Mouse (Mus musculus) forebrain, embryonic 12.5 days (tissue): ENCODE measurements at regions not wholly inside any gene's neighbourhood (a gene's known extent, or its start where the extent isn't known, plus 50 kb on each side); places are given as distances from the start of the nearest gene placed in this dataset.
A peak's percentile ranks its signal among the peaks of the same experiment; 100 is the strongest.

ENCODE experiments used
- ATAC-seq: fragments of 200-750 bp; cut with Nextera tagmentation; 2 replicates; pipeline ENCODE4 v1.8.0; 2017; ENCODE audit warnings: moderate TSS enrichment; ENCODE audit not compliant: low FRiP score
- H3K27ac ChIP-seq: fragments of 300-500 bp; sonication (generic); 2 replicates; pipeline ENCODE4 v1.5.1; 2016; ENCODE audit warnings: mild to moderate bottlenecking
- H3K27me3 ChIP-seq: fragments of 300-500 bp; sonication (generic); 2 replicates; pipeline ENCODE4 v1.6.1; 2016; ENCODE audit warnings: mild to moderate bottlenecking
- H3K36me3 ChIP-seq: fragments of 300-500 bp; sonication (generic); replicated peaks from 2 replicates; pipeline ENCODE4 v1.6.1; 2016; ENCODE audit warnings: mild to moderate bottlenecking
- H3K4me1 ChIP-seq: fragments of 300-500 bp; sonication (generic); 2 replicates; pipeline ENCODE4 v1.6.1; 2016
- H3K4me2 ChIP-seq: fragments of 300-500 bp; sonication (generic); 2 replicates; pipeline ENCODE4 v1.6.1; 2016; ENCODE audit warnings: mild to moderate bottlenecking, moderate library complexity
- H3K4me3 ChIP-seq: fragments of 300-500 bp; sonication (generic); replicated peaks from 2 replicates; pipeline ENCODE4 v1.5.1; 2016; ENCODE audit warnings: mild to moderate bottlenecking
- H3K9ac ChIP-seq: fragments of 300-500 bp; sonication (generic); 2 replicates; pipeline ENCODE4 v1.6.1; 2016; ENCODE audit warnings: mild to moderate bottlenecking
- H3K9me3 ChIP-seq: fragments of 300-500 bp; sonication (generic); 2 replicates; pipeline ENCODE4 v1.6.1; 2016
- WGBS: fragments of 180-500 bp; shearing (Covaris S2); methylation state at CpG from one replicate; pipeline ENCODE4 v1.1.7; 2016; 5-methylcytosine and 5-hydroxymethylcytosine counted together

DNA sequence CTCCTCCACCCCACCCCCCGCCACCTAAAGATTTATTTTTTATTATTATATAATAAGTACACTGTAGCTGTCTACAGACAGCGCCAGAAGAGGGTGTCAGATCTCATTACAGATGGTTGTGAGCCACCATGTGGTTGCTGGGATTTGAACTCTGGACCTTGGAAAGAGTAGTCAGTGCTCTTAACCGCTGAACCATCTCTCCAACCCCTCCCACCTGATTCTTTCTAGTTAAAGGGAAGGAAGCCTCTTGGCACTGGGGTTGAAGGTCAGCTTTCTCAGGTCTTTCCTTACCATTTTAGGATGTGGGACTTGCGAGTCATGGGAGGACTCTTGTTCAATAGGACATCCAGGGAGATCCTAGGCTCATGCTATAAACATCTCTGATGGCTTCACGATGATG, 54.7 kb downstream of the Hes1 start:
- H3K4me3 ChIP-seq = no peak overlapping the region
- H3K27ac ChIP-seq = no peak overlapping the region
- no peaks in the 10 kb centered on the region for H3K36me3 ChIP-seq
- peaks cover 32% of the 10 kb centered on the region for H3K4me1 ChIP-seq
- no peak for ATAC-seq
- H3K9me3 ChIP-seq = no peaks in the 10 kb centered on the region
- WGBS = 95% methylated on average over 5 of the region's 5 CpGs
- H3K27me3 ChIP-seq = peaks cover 83% of the 10 kb centered on the region
- H3K4me2 ChIP-seq = no peak overlapping the region
- H3K9ac ChIP-seq = no peak overlapping the region

- no peaks in the 10 kb centered on the region for H3K9me3 ChIP-seq
- ATAC-seq = peak; percentile 27; the same call in 1 of the 2 replicates
- peaks cover 32% of the 10 kb centered on the region for H3K4me1 ChIP-seq
- 2% methylated on average over 30 of the region's 30 CpGs for WGBS
- no peak overlapping the region for H3K27ac ChIP-seq
- H3K36me3 ChIP-seq = no peaks in the 10 kb centered on the region
- no peak overlapping the region for H3K9ac ChIP-seq
- peak overlapping the region; percentile 49 for H3K4me2 ChIP-seq
- peak overlapping the region; percentile 23 for H3K4me3 ChIP-seq
- H3K27me3 ChIP-seq = peaks cover 83% of the 10 kb centered on the region
Measured at GRCm38 (mm10) chr16:30120330-30121265, 56.4 kb downstream of the Hes1 start.

DNA sequence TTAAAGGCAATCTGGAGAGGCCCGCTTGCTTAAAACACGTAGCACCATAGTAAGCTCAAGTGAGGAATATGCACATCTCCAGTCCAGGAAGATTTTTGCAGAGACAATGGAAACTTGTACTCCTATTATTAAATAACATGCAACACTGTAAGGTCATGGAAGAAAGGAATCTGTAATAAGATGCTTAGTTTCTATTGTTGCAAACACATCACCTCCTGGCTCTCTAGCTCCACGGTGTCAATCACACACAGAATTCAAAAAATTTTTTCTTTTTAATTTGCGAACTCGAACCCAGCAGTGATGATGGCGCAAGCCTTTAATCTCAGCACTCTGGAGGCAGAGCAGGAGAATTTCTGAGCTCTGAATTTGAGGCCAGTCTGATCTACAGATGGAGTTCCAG, 57.4 kb downstream of the Hes1 start:
- peaks cover 86% of the 10 kb centered on the region for H3K27me3 ChIP-seq
- H3K9me3 ChIP-seq = no peaks in the 10 kb centered on the region
- H3K4me1 ChIP-seq = peaks cover 32% of the 10 kb centered on the region
- H3K36me3 ChIP-seq = no peaks in the 10 kb centered on the region
- no peak overlapping the region for H3K9ac ChIP-seq
- H3K27ac ChIP-seq = no peak overlapping the region
- no peak overlapping the region for H3K4me2 ChIP-seq
- no peak overlapping the region for H3K4me3 ChIP-seq
- WGBS = 30% methylated on average over 6 of the region's 6 CpGs
- ATAC-seq = no peak

DNA sequence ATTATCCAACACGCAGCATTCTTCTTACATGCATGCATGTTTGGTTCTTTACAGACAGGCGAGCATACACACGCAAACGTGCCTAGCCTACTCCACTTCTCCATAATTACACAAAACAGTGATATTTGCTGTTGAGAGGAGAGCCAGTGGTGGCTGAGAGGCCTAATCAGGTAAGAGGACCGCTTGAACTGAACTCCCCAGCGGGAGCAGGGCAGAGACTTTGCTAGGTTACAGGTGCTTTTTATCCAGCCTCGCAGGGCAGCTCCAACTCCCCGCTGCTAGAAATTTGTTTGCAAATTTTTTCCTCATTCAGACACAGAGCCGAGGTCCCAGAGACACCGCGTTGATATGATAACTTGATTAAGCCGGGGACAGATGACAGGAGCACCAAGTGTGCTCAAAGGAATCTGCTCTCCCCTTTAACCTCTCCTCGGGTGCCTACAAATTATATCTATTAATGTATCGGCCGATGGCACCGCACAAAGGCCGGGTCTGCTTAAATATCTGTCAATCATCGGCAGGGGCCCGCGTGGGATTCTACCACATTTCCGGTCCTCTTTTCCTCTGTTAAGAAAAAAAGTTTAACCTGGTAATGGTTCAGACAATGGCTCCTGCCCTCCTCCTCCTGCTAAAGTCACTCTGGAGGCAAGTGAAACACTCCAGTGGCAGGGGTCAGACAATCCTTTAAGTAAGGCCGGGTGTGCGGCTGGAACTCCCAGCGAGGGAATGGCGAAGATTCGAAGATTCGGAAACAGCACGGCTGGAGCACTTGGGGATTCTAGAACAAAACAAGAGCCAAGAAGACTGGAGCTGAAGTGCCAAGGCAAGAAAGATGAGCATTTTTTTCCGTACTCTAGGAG, 58.3 kb downstream of the Hes1 start:
- H3K4me1 ChIP-seq = peaks cover 32% of the 10 kb centered on the region
- WGBS = 9% methylated on average over 29 of the region's 29 CpGs
- no peaks in the 10 kb centered on the region for H3K36me3 ChIP-seq
- H3K27me3 ChIP-seq = peaks cover 86% of the 10 kb centered on the region
- peak overlapping the region; percentile 21; the same call in 1 of the 2 replicates for H3K4me2 ChIP-seq
- no peak overlapping the region for H3K4me3 ChIP-seq
- ATAC-seq = 0 out of 2 replicates have a peak, but pooled peaks have one; percentile 20
- H3K9me3 ChIP-seq = no peaks in the 10 kb centered on the region
- no peak overlapping the region for H3K27ac ChIP-seq
- no peak overlapping the region for H3K9ac ChIP-seq

GRCm38 (mm10) chr16:30127015-30127414, 62.8 kb downstream of the Hes1 start:
- H3K36me3 ChIP-seq = no peaks in the 10 kb centered on the region
- no peak overlapping the region for H3K4me2 ChIP-seq
- H3K4me1 ChIP-seq = peaks cover 35% of the 10 kb centered on the region
- ATAC-seq = no peak
- H3K9me3 ChIP-seq = no peaks in the 10 kb centered on the region
- H3K4me3 ChIP-seq = no peak overlapping the region
- 96% methylated on average over 10 of the region's 10 CpGs for WGBS
- H3K27ac ChIP-seq = no peak overlapping the region
- H3K9ac ChIP-seq = no peak overlapping the region
- peaks cover 95% of the 10 kb centered on the region for H3K27me3 ChIP-seq

DNA sequence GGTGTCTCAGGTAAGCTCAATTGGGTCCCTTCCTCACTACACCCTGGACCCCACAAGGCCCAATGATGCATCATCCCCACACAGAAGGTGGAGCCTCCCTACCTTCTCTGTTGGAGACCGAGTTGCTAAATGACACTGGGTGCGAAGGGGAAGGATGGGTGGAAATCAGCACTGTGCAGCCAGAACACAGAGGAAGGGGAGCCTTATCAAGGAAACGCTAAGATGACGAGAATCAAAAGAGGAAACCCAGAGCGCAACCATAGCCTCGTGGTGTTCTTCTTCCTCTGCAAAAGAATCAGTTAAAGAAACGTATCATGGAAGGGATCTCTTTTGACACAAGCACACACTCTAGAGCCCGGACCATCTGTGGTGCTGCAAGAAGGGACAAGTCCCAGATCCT, 64.6 kb downstream of the Hes1 start:
- Histone ChIP-seq H3K4me3 (no peak overlapping the region), H3K27ac (no peak overlapping the region), H3K36me3 (no peaks in the 10 kb centered on the region), H3K9ac (no peak overlapping the region), H3K9me3 (no peaks in the 10 kb centered on the region), H3K4me2 (no peak overlapping the region), H3K4me1 (peaks cover 23% of the 10 kb centered on the region), H3K27me3 (peaks cover 95% of the 10 kb centered on the region)
- 70% methylated on average over 8 of the region's 8 CpGs for WGBS
- ATAC-seq = 0 out of 2 replicates have a peak, but pooled peaks have one; percentile 1

- Histone ChIP-seq H3K4me1 (peaks cover 23% of the 10 kb centered on the region), H3K4me3 (no peak overlapping the region), H3K27ac (peak overlapping the region; percentile 56; the same call in 1 of the 2 replicates), H3K4me2 (peak overlapping the region; percentile 19; the same call in 1 of the 2 replicates), H3K27me3 (peaks cover 95% of the 10 kb centered on the region), H3K36me3 (no peaks in the 10 kb centered on the region), H3K9ac (no peak overlapping the region), H3K9me3 (no peaks in the 10 kb centered on the region)
- 6% methylated on average over 17 of the region's 17 CpGs for WGBS
- ATAC-seq = peak; percentile 87
Measured at GRCm38 (mm10) chr16:30129218-30130112, 65.3 kb downstream of the Hes1 start.

- Histone ChIP-seq H3K27ac (peak overlapping the region; percentile 56), H3K9me3 (no peaks in the 10 kb centered on the region), H3K9ac (no peak overlapping the region), H3K4me3 (no peak overlapping the region), H3K4me2 (peak overlapping the region; percentile 19; the same call in 1 of the 2 replicates), H3K27me3 (peaks cover 95% of the 10 kb centered on the region), H3K4me1 (peaks cover 23% of the 10 kb centered on the region), H3K36me3 (no peaks in the 10 kb centered on the region)
- peak; percentile 18; the same call in 1 of the 2 replicates for ATAC-seq
- WGBS = 10% methylated on average over 4 of the region's 4 CpGs
Measured at GRCm38 (mm10) chr16:30130113-30130471, 65.9 kb downstream of the Hes1 start.

DNA sequence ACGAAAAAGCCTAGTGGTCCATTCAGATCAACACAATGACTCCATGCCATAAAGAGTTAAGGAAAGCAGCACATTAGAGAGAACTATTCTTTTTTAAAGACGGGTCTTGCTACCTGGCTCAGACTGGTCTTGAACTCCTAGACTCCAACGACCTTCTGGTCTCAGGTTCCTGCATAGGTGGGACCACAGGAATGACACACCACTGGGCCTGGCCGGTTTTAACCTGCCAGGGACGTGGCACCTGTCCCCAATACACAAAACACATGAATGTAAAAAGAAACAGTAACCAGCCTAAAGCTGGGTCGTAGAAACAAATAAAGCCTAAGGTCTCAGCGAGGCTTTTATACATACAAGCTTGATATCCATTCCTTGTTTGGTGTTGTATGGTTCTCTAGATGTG, 67.9 kb downstream of the Hes1 start:
- Histone ChIP-seq H3K27ac (no peak overlapping the region), H3K9ac (no peak overlapping the region), H3K4me3 (no peak overlapping the region), H3K27me3 (peaks cover 93% of the 10 kb centered on the region), H3K4me1 (peaks cover 23% of the 10 kb centered on the region), H3K36me3 (no peaks in the 10 kb centered on the region), H3K9me3 (no peaks in the 10 kb centered on the region), H3K4me2 (no peak overlapping the region)
- ATAC-seq = no peak
- 72% methylated on average over 7 of the region's 7 CpGs for WGBS

GRCm38 (mm10) chr16:30134642-30135165, 70.5 kb downstream of the Hes1 start:
- Histone ChIP-seq H3K4me2 (no peak overlapping the region), H3K4me1 (peaks cover 11% of the 10 kb centered on the region), H3K36me3 (no peaks in the 10 kb centered on the region), H3K9ac (no peak overlapping the region), H3K4me3 (no peak overlapping the region), H3K27me3 (peaks cover 89% of the 10 kb centered on the region), H3K9me3 (no peaks in the 10 kb centered on the region), H3K27ac (no peak overlapping the region)
- 62% methylated on average over 6 of the region's 6 CpGs for WGBS
- no peak for ATAC-seq

DNA sequence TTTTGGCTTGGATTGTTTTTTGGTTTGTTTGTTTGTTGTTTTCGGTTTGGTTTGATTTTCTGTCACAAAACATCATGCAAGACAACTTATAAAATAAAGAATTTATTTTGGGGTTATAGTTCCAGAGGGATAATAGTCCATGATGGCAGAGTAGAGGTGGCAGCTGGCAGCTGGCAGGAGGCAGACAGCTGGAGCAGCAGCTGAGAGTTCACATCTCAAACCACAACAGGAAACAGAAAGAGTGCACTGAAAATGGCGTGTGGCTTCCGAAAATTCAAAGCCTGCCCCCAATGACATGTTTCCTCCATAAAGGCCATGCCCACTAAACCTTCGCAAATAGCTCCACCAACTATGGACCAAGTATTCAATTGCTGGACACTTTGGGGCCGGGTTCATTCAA, 72.7 kb downstream of the Hes1 start:
- Histone ChIP-seq H3K4me3 (no peak overlapping the region), H3K9ac (no peak overlapping the region), H3K4me2 (no peak overlapping the region), H3K4me1 (no peaks in the 10 kb centered on the region; the same call in 1 of the 2 replicates), H3K36me3 (no peaks in the 10 kb centered on the region), H3K9me3 (no peaks in the 10 kb centered on the region), H3K27me3 (peaks cover 85% of the 10 kb centered on the region), H3K27ac (no peak overlapping the region)
- WGBS = 94% methylated on average over 5 of the region's 5 CpGs
- ATAC-seq = no peak
